Mouse (Mus musculus) cerebellum, postnatal 10 days (tissue): ENCODE data around the gene Trip6.
"Not testable (repeated sequence)": the region's sequence is repeated elsewhere in the genome, so short reads cannot be mapped to it uniquely, and the experiment has no call there.

Source experiments
- DNase-seq, 2 experiments: peaks; one replicate each; pipeline ENCODE4 v3.0.0; 2021; ENCODE audit warnings: mixed read lengths in 2 of 2

Gene Trip6

GRCm38 (mm10) chr5:137295712-137296111 lies 18.5 kb downstream of the Trip6 start:
- peak in 1 of 2 experiments; percentile 19 for DNase-seq

- DNase-seq: no peak
These were observed 18.9 kb downstream of the Trip6 start for GRCm38 (mm10) chr5:137295296-137295695.

GRCm38 (mm10) chr5:137294744-137295093 lies 19.5 kb downstream of the Trip6 start:
- no peak for DNase-seq

- DNase-seq: peak; percentile 98
These were observed 20.1 kb downstream of the Trip6 start, which contains the start of gene Ufsp1 for GRCm38 (mm10) chr5:137293839-137294743. Gene Ufsp1, plus strand, starts transcription at chr5:137294629.

- peak; percentile 78 to 82 for DNase-seq
These were observed 20.9 kb downstream of the Trip6 start for GRCm38 (mm10) chr5:137293282-137293681.

- DNase-seq: no peak
These were observed 22.8 kb downstream of the Trip6 start for GRCm38 (mm10) chr5:137291381-137291926.

GRCm38 (mm10) chr5:137290677-137291076 lies 23.5 kb downstream of the Trip6 start:
- DNase-seq: peak; percentile 72 to 75

GRCm38 (mm10) chr5:137289591-137290365 lies 24.4 kb downstream of the Trip6 start:
- DNase-seq: peak in 1 of 2 experiments; percentile 11

GRCm38 (mm10) chr5:137288999-137289470 lies 25.2 kb downstream of the Trip6 start:
- DNase-seq: peak; percentile 85 to 87

- DNase-seq: peak; percentile 66 to 69
These were observed 26.1 kb downstream of the Trip6 start for GRCm38 (mm10) chr5:137287953-137288743.

- DNase-seq: peak; percentile 90
These were observed 26.9 kb downstream of the Trip6 start, which contains the start of gene Ache for GRCm38 (mm10) chr5:137287032-137287952. Gene Ache, plus strand, starts transcription at chr5:137287519.

- DNase-seq: peak; percentile 96 to 97
These were observed 27.6 kb downstream of the Trip6 start for GRCm38 (mm10) chr5:137286655-137287031.

- DNase-seq: no peak
These were observed 28.2 kb downstream of the Trip6 start for GRCm38 (mm10) chr5:137285986-137286385.

- DNase-seq: peak; percentile 71 to 87
These were observed 29.2 kb downstream of the Trip6 start for GRCm38 (mm10) chr5:137285045-137285444.

GRCm38 (mm10) chr5:137284411-137284810 lies 29.8 kb downstream of the Trip6 start:
- DNase-seq: not testable (repeated sequence)

- DNase-seq: peak; percentile 63 to 65
These were observed 36.6 kb downstream of the Trip6 start for GRCm38 (mm10) chr5:137277360-137278342.

- DNase-seq: no peak
These were observed 45.9 kb downstream of the Trip6 start for GRCm38 (mm10) chr5:137268131-137268910.

- DNase-seq: no peak
These were observed 49.4 kb downstream of the Trip6 start for GRCm38 (mm10) chr5:137264787-137265186.
